Mouse (Mus musculus) CH12.LX (cell line): Measurements from ENCODE around the gene Dnase2b. TPM values are rescaled to one million over a fixed set of nuclear protein-coding genes. Genes with fewer than 3 reads are reported as not detected.

Experiments used
- DNase-seq: peaks from one replicate; pipeline ENCODE4 v3.0.0-alpha.2; 2013; ENCODE audit errors: extremely low read depth
- H3K27ac ChIP-seq: 2 replicates; pipeline ENCODE4 v1.5.1; 2012; ENCODE audit warnings: low read depth, mild to moderate bottlenecking, control low read depth, moderate library complexity; ENCODE audit not compliant: insufficient read depth
- H3K27me3 ChIP-seq: replicated peaks from 2 replicates; pipeline ENCODE3; 2012; ENCODE audit warnings: inconsistent platforms
- H3K36me3 ChIP-seq, 2 experiments: replicated peaks in 1 of 2; 2 replicates each; pipeline versions ENCODE3 to v1.6.1; 2012; ENCODE audit warnings: inconsistent platforms in 1 of 2, low read length in 1 of 2, mild to moderate bottlenecking in 1 of 2, mixed read lengths in 1 of 2, moderate library complexity in 1 of 2; ENCODE audit not compliant: control insufficient read depth in 1 of 2, insufficient read depth in 1 of 2
- H3K4me1 ChIP-seq, 2 experiments: 2 replicates each; pipeline ENCODE4 v1.6.1; 2012; ENCODE audit warnings: inconsistent platforms in 1 of 2, moderate library complexity in 1 of 2; ENCODE audit not compliant: insufficient read depth in 2 of 2, control insufficient read depth in 1 of 2
- H3K4me2 ChIP-seq: 2 replicates; pipeline ENCODE4 v1.6.1; 2012; ENCODE audit warnings: low read depth, mild to moderate bottlenecking, control low read depth; ENCODE audit not compliant: poor library complexity, insufficient read depth, severe bottlenecking
- H3K4me3 ChIP-seq, 3 experiments: fragments of 150-350 bp in 1 of 3; sonication (generic) in 1 of 3; replicated peaks in 1 of 3; 2 replicates each; pipeline versions ENCODE3 to v1.5.1; 2011 to 2012; ENCODE audit warnings: low read depth in 2 of 3, low read length in 2 of 3, mild to moderate bottlenecking in 2 of 3, moderate library complexity in 2 of 3, control low read depth in 1 of 3, improper control_type of control experiment in 1 of 3, inconsistent platforms in 1 of 3, mixed read lengths in 1 of 3; ENCODE audit not compliant: poor library complexity in 1 of 3
- H3K79me2 ChIP-seq: replicated peaks from 2 replicates; pipeline ENCODE4 v1.6.1; 2012; ENCODE audit warnings: mild to moderate bottlenecking, moderate library complexity; ENCODE audit not compliant: control insufficient read depth, poor library complexity, insufficient read depth, severe bottlenecking; ENCODE audit errors: extremely low read depth
- H3K9ac ChIP-seq: 2 replicates; pipeline ENCODE4 v1.6.1; 2012; ENCODE audit warnings: low read depth, mild to moderate bottlenecking, control low read depth, moderate library complexity; ENCODE audit not compliant: insufficient read depth
- H3K9me3 ChIP-seq: replicated peaks from 2 replicates; pipeline ENCODE3; 2012; ENCODE audit warnings: low read length, inconsistent platforms, mixed read lengths
- BHLHE40 ChIP-seq: IDR thresholded peaks from 2 replicates; pipeline ENCODE4 v1.6.1; 2011; ENCODE audit warnings: mild to moderate bottlenecking, low read depth, low read length, improper control_type of control experiment
- CHD1 ChIP-seq: IDR thresholded peaks from 2 replicates; pipeline ENCODE4 v1.6.1; 2012; ENCODE audit warnings: low read depth, low read length, improper control_type of control experiment, inconsistent platforms
- CHD2 ChIP-seq: IDR thresholded peaks from 2 replicates; pipeline ENCODE4 v1.6.1; 2011; ENCODE audit warnings: low read length, improper control_type of control experiment
- CTCF ChIP-seq, 2 experiments: IDR thresholded peaks in 1 of 2; conservative IDR thresholded peaks in 1 of 2; 2 replicates each; pipeline ENCODE4 v1.5.1; 2011 to 2012; ENCODE audit warnings: low read depth in 2 of 2, low read length in 2 of 2, improper control_type of control experiment in 1 of 2, inconsistent platforms in 1 of 2, mild to moderate bottlenecking in 1 of 2, moderate library complexity in 1 of 2
- E2F4 ChIP-seq: IDR thresholded peaks from 2 replicates; pipeline ENCODE4 v1.6.1; 2011; ENCODE audit warnings: low read depth, low read length, improper control_type of control experiment; ENCODE audit not compliant: insufficient replicate concordance
- ETS1 ChIP-seq: conservative IDR thresholded peaks from 2 replicates; pipeline ENCODE4 v1.6.1; 2012; ENCODE audit warnings: low read depth, mild to moderate bottlenecking, inconsistent platforms, low read length, improper control_type of control experiment, moderate library complexity
- HCFC1 ChIP-seq: IDR thresholded peaks from 2 replicates; pipeline ENCODE4 v1.6.1; 2012; ENCODE audit warnings: low read depth, mild to moderate bottlenecking, inconsistent platforms, low read length, improper control_type of control experiment
- JUN ChIP-seq: IDR thresholded peaks from 2 replicates; pipeline ENCODE4 v1.6.1; 2011; ENCODE audit warnings: low read depth, mild to moderate bottlenecking, low read length, improper control_type of control experiment, moderate library complexity; ENCODE audit not compliant: insufficient read depth
- MAFK ChIP-seq: IDR thresholded peaks from 2 replicates; pipeline ENCODE4 v1.6.1; 2011; ENCODE audit warnings: low read length, improper control_type of control experiment; ENCODE audit not compliant: insufficient replicate concordance
- MAX ChIP-seq: IDR thresholded peaks from 2 replicates; pipeline ENCODE4 v1.6.1; 2011; ENCODE audit warnings: low read length, improper control_type of control experiment
- MAZ ChIP-seq: IDR thresholded peaks from 2 replicates; pipeline ENCODE4 v1.6.1; 2012; ENCODE audit warnings: low read depth, mild to moderate bottlenecking, inconsistent platforms, low read length, improper control_type of control experiment, moderate library complexity
- MXI1 ChIP-seq: IDR thresholded peaks from 2 replicates; pipeline ENCODE4 v1.6.1; 2011; ENCODE audit warnings: mild to moderate bottlenecking, low read depth, low read length, improper control_type of control experiment
- MYC ChIP-seq: IDR thresholded peaks from 2 replicates; pipeline ENCODE4 v1.6.1; 2011; ENCODE audit warnings: low read depth, mild to moderate bottlenecking, improper control_type of control experiment, low read length
- NELFE ChIP-seq: IDR thresholded peaks from 2 replicates; pipeline ENCODE4 v1.6.1; 2011; ENCODE audit warnings: low read depth, low read length, improper control_type of control experiment
- PAX5 ChIP-seq: IDR thresholded peaks from 2 replicates; pipeline ENCODE4 v1.6.1; 2012; ENCODE audit warnings: low read length, inconsistent platforms, mixed read lengths
- SMC3 ChIP-seq: IDR thresholded peaks from 2 replicates; pipeline ENCODE4 v1.6.1; 2011; ENCODE audit warnings: low read depth, low read length, improper control_type of control experiment
- TBP ChIP-seq: conservative IDR thresholded peaks from 2 replicates; pipeline ENCODE4 v1.6.1; 2011; ENCODE audit warnings: low read depth, low read length, improper control_type of control experiment
- TCF12 ChIP-seq: IDR thresholded peaks from 2 replicates; pipeline ENCODE4 v1.6.1; 2014; ENCODE audit warnings: low read depth, mild to moderate bottlenecking, inconsistent platforms, low read length, improper control_type of control experiment
- ZKSCAN1 ChIP-seq: IDR thresholded peaks from 2 replicates; pipeline ENCODE4 v1.6.1; 2012; ENCODE audit warnings: low read depth, inconsistent platforms, low read length, improper control_type of control experiment, borderline replicate concordance
- ZMIZ1 ChIP-seq: IDR thresholded peaks from 2 replicates; pipeline ENCODE4 v1.6.1; 2012; ENCODE audit warnings: low read depth, mild to moderate bottlenecking, inconsistent platforms, low read length, improper control_type of control experiment
- ZNF384 ChIP-seq: IDR thresholded peaks from 2 replicates; pipeline ENCODE4 v1.6.1; 2012; ENCODE audit warnings: low read depth, low read length, improper control_type of control experiment, inconsistent platforms
- dilution Hi-C: fragments of 300-500 bp; cut with MboI; formaldehyde crosslinking; loops from 2 replicates; pipeline ENCODE4 v1.14.3; 2020; ENCODE audit warnings: low sequenced_read_pairs; ENCODE audit not compliant: extremely low pct_unique_long_range_greater_than_20kb, extremely low pct_ligation_motif_present
- in situ Hi-C: fragments of 300-500 bp; cut with MboI; formaldehyde crosslinking; loops from 3 replicates; pipeline ENCODE4 v1.14.3; 2019; ENCODE audit warnings: low sequenced_read_pairs, low pct_ligation_motif_present, low pct_unique_long_range_greater_than_20kb, mixed read lengths
- polyA plus RNA-seq: library from polyadenylated mRNA; unstranded; fragments of >175 nt; gene quantifications from 2 replicates; pipeline ENCODE4 v1.2.1, GENCODE M21; 2012; ENCODE audit warnings: low read depth; ENCODE audit not compliant: insufficient read length
- total RNA-seq, 2 experiments: library from RNA; depleted of rRNA; stranded (reverse); fragments of 300-350 nt in 1 of 2; fragments of >200 nt in 1 of 2; gene quantifications; 2 replicates each; pipeline ENCODE4 v1.2.3; 2012 to 2014

The Dnase2b gene
- total and polyA plus RNA-seq, 3 experiments: not detected

DNA sequence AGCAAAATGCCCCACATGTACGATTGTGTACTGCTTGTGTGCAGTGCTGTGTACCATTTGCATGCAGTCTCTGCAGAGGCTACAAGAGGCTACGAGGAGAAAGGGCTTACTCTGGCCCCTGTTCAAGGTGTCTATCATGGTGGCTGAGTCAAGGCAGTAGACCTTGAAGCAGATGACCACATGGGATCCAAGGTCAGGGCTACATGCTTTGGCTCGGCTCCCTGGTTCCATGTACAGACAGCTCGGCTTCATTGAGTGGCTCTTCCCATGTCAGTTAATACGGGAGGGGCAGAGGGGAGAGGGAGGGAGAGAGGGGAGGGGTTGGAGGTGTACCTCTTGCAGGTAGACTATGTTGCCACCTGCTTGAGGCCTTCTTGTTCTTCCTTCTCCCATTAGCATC is 37.0 kb upstream of the Dnase2b start:
- in situ Hi-C loops (no loop called here), dilution Hi-C loops (no loop called here)
- Histone ChIP-seq H3K9ac (no peak overlapping the region), H3K36me3 (no peaks in the 10 kb centered on the region), H3K27me3 (no peaks in the 10 kb centered on the region), H3K4me1 (peaks cover 25 to 28% of the 10 kb centered on the region in 2 experiments), H3K27ac (no peak overlapping the region), H3K4me2 (no peak overlapping the region), H3K9me3 (no peaks in the 10 kb centered on the region), H3K4me3 (no peak overlapping the region), H3K79me2 (no peaks in the 10 kb centered on the region)
- TF ChIP-seq TBP: no peak
- no peak for TF ChIP-seq SMC3
- TF ChIP-seq ZNF384: no peak
- no peak for TF ChIP-seq ETS1
- no peak for TF ChIP-seq JUN
- no peak for TF ChIP-seq MAX
- no peak for DNase-seq

- Histone ChIP-seq H3K27me3 (no peaks in the 10 kb centered on the region), H3K4me1 (peaks cover 25 to 27% of the 10 kb centered on the region in 2 experiments), H3K27ac (no peak within 1 kb of the TSS), H3K36me3 (no peaks in the 10 kb centered on the region), H3K79me2 (no peaks in the 10 kb centered on the region), H3K9me3 (no peaks in the 10 kb centered on the region), H3K9ac (no peak within 1 kb of the TSS), H3K4me3 (no peak within 1 kb of the TSS), H3K4me2 (no peak within 1 kb of the TSS)
- dilution Hi-C loops: no loop called here
- no peak for TF ChIP-seq ZKSCAN1
- no peak for TF ChIP-seq PAX5
- TF ChIP-seq BHLHE40: no peak
- TF ChIP-seq MYC: no peak
- TF ChIP-seq E2F4: no peak
- no peak for TF ChIP-seq ZMIZ1
- no peak for TF ChIP-seq CTCF (conservative IDR thresholded peaks at IDR 0.05 in 1 of 2, IDR thresholded peaks at IDR 0.05 in 1 of 2; ENCODE audit: low read depth in 2 of 2, low read length in 2 of 2)
- TF ChIP-seq CHD1: no peak
- TF ChIP-seq MXI1: no peak
- no peak for TF ChIP-seq TCF12
- no peak for TF ChIP-seq MAZ
- no peak for TF ChIP-seq MAFK
- no peak for TF ChIP-seq CHD2
- TF ChIP-seq HCFC1: no peak
- no peak for TF ChIP-seq NELFE
- TF ChIP-seq JUN: no peak
- no peak for DNase-seq
- in situ Hi-C loops: no loop called here
These were observed 35.8 kb upstream of the Dnase2b start, which contains the start of gene 4930503B20Rik for GRCm38 (mm10) chr3:146651217-146651616. 4930503B20Rik (minus strand) TSS chr3:146651317.
